Mouse (Mus musculus) kidney, adult 2 months (tissue): ENCODE measurements around the gene Det1.

ENCODE experiments used
- CTCF ChIP-seq: fragments of 200-500 bp; conservative IDR thresholded peaks from 2 replicates; pipeline ENCODE4 v1.5.1; 2011; ENCODE audit warnings: low read depth, mild to moderate bottlenecking, control low read depth, low read length, moderate library complexity, mixed read lengths; ENCODE audit not compliant: insufficient read depth, insufficient read length
- POLR2A ChIP-seq: fragments of 200-500 bp; IDR thresholded peaks from one replicate; pipeline ENCODE4 v1.6.1; 2011; ENCODE audit warnings: low read depth, low read length, control low read depth

- TF ChIP-seq CTCF: no peak
- no peak for TF ChIP-seq POLR2A
These were observed 7.0 kb upstream of the Det1 start for GRCm38 (mm10) chr7:78854051-78854450.
